Mouse (Mus musculus) heart, embryonic 12.5 days (tissue): ENCODE results near the gene Kcnk1. TPM values are rescaled to one million over a fixed set of nuclear protein-coding genes. Genes with fewer than 3 reads are reported as not detected.

Experiments
- ATAC-seq: fragments of 200-750 bp; cut with Nextera tagmentation; 2 replicates; pipeline ENCODE4 v1.8.0; 2017; ENCODE audit warnings: moderate TSS enrichment, moderate library complexity; ENCODE audit not compliant: insufficient number of reproducible peaks, low FRiP score
- H3K27ac ChIP-seq: fragments of 300-500 bp; sonication (generic); 2 replicates; pipeline ENCODE4 v1.5.1; 2016; ENCODE audit warnings: mild to moderate bottlenecking, moderate library complexity; ENCODE audit not compliant: poor library complexity, severe bottlenecking
- H3K27me3 ChIP-seq: fragments of 300-500 bp; sonication (generic); replicated peaks from 2 replicates; pipeline ENCODE4 v1.6.1; 2016; ENCODE audit warnings: mild to moderate bottlenecking, moderate library complexity
- H3K36me3 ChIP-seq: fragments of 300-500 bp; sonication (generic); 2 replicates; pipeline ENCODE4 v1.6.1; 2016; ENCODE audit warnings: mild to moderate bottlenecking, moderate library complexity
- H3K4me1 ChIP-seq: fragments of 300-500 bp; sonication (generic); replicated peaks from 2 replicates; pipeline ENCODE4 v1.6.1; 2016; ENCODE audit warnings: mild to moderate bottlenecking
- H3K4me2 ChIP-seq: fragments of 300-500 bp; sonication (generic); 2 replicates; pipeline ENCODE4 v1.6.1; 2016; ENCODE audit warnings: mild to moderate bottlenecking, moderate library complexity
- H3K4me3 ChIP-seq: fragments of 300-500 bp; sonication (generic); 2 replicates; pipeline ENCODE4 v1.5.1; 2016; ENCODE audit warnings: mild to moderate bottlenecking
- H3K9ac ChIP-seq: fragments of 300-500 bp; sonication (generic); 2 replicates; pipeline ENCODE4 v1.6.1; 2016; ENCODE audit warnings: mild to moderate bottlenecking, moderate library complexity
- H3K9me3 ChIP-seq: fragments of 300-500 bp; sonication (generic); replicated peaks from 2 replicates; pipeline ENCODE4 v1.6.1; 2016; ENCODE audit warnings: mild to moderate bottlenecking, moderate library complexity
- WGBS: fragments of 180-500 bp; shearing (Covaris S2); methylation state at CpG from one replicate; pipeline ENCODE4 v1.1.7; 2016; 5-methylcytosine and 5-hydroxymethylcytosine counted together
- polyA plus RNA-seq: library from polyadenylated mRNA; unstranded; fragments of >200 nt; fragmentation: Nextera tagmentation; extraction: Ambion mirVana; gene quantifications from 2 replicates; pipeline ENCODE4 v1.2.1, GENCODE M21; 2016

Gene Kcnk1
- 2.0 and 2.6 TPM in 2 replicates for polyA plus RNA-seq

- Histone ChIP-seq H3K27me3 (peaks cover 77% of the 10 kb centered on the region), H3K4me3 (peak within 1 kb of the TSS; percentile 62), H3K4me1 (peaks cover 10% of the 10 kb centered on the region), H3K27ac (no peak within 1 kb of the TSS), H3K36me3 (no peaks in the 10 kb centered on the region), H3K9me3 (no peaks in the 10 kb centered on the region), H3K4me2 (peak within 1 kb of the TSS; percentile 97), H3K9ac (peak within 1 kb of the TSS; percentile 66)
- ATAC-seq: peak; percentile 69; the same call in 1 of the 2 replicates
- under 1% methylated on average over 73 of the region's 73 CpGs for WGBS
Observed at GRCm38 (mm10) chr8:125995101-125995986, at the start of gene Kcnk1. TSS of gene Kcnk1 (plus strand) at chr8:125995170.

- Histone ChIP-seq H3K36me3 (no peaks in the 10 kb centered on the region), H3K27me3 (peaks cover 8% of the 10 kb centered on the region; the same call in 1 of the 2 replicates), H3K4me3 (no peak overlapping the region), H3K27ac (no peak overlapping the region), H3K4me1 (no peaks in the 10 kb centered on the region), H3K4me2 (no peak overlapping the region), H3K9ac (no peak overlapping the region), H3K9me3 (no peaks in the 10 kb centered on the region)
- no peak for ATAC-seq
- 61% methylated on average over 9 of the region's 9 CpGs for WGBS
Observed at GRCm38 (mm10) chr8:125948696-125949308, 46.2 kb upstream of the Kcnk1 start.

- Histone ChIP-seq H3K9ac (no peak overlapping the region), H3K4me3 (no peak overlapping the region), H3K9me3 (no peaks in the 10 kb centered on the region), H3K4me1 (no peaks in the 10 kb centered on the region), H3K36me3 (no peaks in the 10 kb centered on the region), H3K4me2 (no peak overlapping the region), H3K27me3 (peaks cover 8% of the 10 kb centered on the region; the same call in 1 of the 2 replicates), H3K27ac (no peak overlapping the region)
- WGBS: 23% methylated on average over 23 of the region's 23 CpGs
- peak; percentile 57 for ATAC-seq
Observed at GRCm38 (mm10) chr8:125950007-125950940, 44.7 kb upstream of the Kcnk1 start.

GRCm38 (mm10) chr8:125955671-125956070, 39.3 kb upstream of the Kcnk1 start:
- no peaks in the 10 kb centered on the region for H3K36me3 ChIP-seq
- no peak overlapping the region for H3K4me2 ChIP-seq
- H3K4me1 ChIP-seq: no peaks in the 10 kb centered on the region
- H3K9me3 ChIP-seq: peaks cover 2% of the 10 kb centered on the region; the same call in 1 of the 2 replicates
- no peak overlapping the region for H3K9ac ChIP-seq
- ATAC-seq: no peak
- no peak overlapping the region for H3K27ac ChIP-seq
- no peak overlapping the region for H3K4me3 ChIP-seq
- 14% methylated on average over 11 of the region's 11 CpGs for WGBS
- H3K27me3 ChIP-seq: peaks cover 8% of the 10 kb centered on the region; the same call in 1 of the 2 replicates

- WGBS: 74% methylated on average over 9 of the region's 9 CpGs
- H3K4me3 ChIP-seq: no peak overlapping the region
- no peak for ATAC-seq
- no peak overlapping the region for H3K9ac ChIP-seq
- H3K9me3 ChIP-seq: peaks cover 11% of the 10 kb centered on the region
- no peak overlapping the region for H3K27ac ChIP-seq
- no peaks in the 10 kb centered on the region for H3K4me1 ChIP-seq
- no peaks in the 10 kb centered on the region for H3K36me3 ChIP-seq
- H3K4me2 ChIP-seq: no peak overlapping the region
- 0 out of 2 replicates have a peak, but pooled peaks cover 4% of the 10 kb centered on the region for H3K27me3 ChIP-seq
Observed at GRCm38 (mm10) chr8:125956796-125957195, 38.2 kb upstream of the Kcnk1 start.

- Histone ChIP-seq H3K4me2 (no peak overlapping the region), H3K36me3 (no peaks in the 10 kb centered on the region), H3K9me3 (peaks cover 11% of the 10 kb centered on the region), H3K9ac (no peak overlapping the region), H3K27ac (no peak overlapping the region), H3K4me3 (no peak overlapping the region), H3K27me3 (0 out of 2 replicates have a peak, but pooled peaks cover 3% of the 10 kb centered on the region), H3K4me1 (no peaks in the 10 kb centered on the region)
- ATAC-seq: no peak
- WGBS: 75% methylated on average over 13 of the region's 13 CpGs
Observed at GRCm38 (mm10) chr8:125957226-125957993, 37.6 kb upstream of the Kcnk1 start.

GRCm38 (mm10) chr8:125957994-125958368, 37.0 kb upstream of the Kcnk1 start:
- no peak for ATAC-seq
- 70% methylated on average over 1 of the region's 1 CpGs for WGBS
- H3K27me3 ChIP-seq: peaks cover 3% of the 10 kb centered on the region; the same call in 1 of the 2 replicates
- H3K9ac ChIP-seq: no peak overlapping the region
- H3K36me3 ChIP-seq: no peaks in the 10 kb centered on the region
- H3K4me2 ChIP-seq: no peak overlapping the region
- no peak overlapping the region for H3K4me3 ChIP-seq
- peaks cover 11% of the 10 kb centered on the region for H3K9me3 ChIP-seq
- H3K4me1 ChIP-seq: no peaks in the 10 kb centered on the region
- no peak overlapping the region for H3K27ac ChIP-seq

- Histone ChIP-seq H3K9me3 (peaks cover 11% of the 10 kb centered on the region), H3K27me3 (peaks cover 15% of the 10 kb centered on the region), H3K4me1 (peaks cover 8% of the 10 kb centered on the region), H3K9ac (no peak overlapping the region), H3K36me3 (no peaks in the 10 kb centered on the region), H3K27ac (no peak overlapping the region), H3K4me3 (no peak overlapping the region), H3K4me2 (no peak overlapping the region)
- WGBS: 30% methylated on average over 4 of the region's 4 CpGs
- no peak for ATAC-seq
Observed at GRCm38 (mm10) chr8:125959363-125959771, 35.6 kb upstream of the Kcnk1 start.

- 81% methylated on average over 8 of the region's 8 CpGs for WGBS
- no peak overlapping the region for H3K4me3 ChIP-seq
- no peaks in the 10 kb centered on the region for H3K36me3 ChIP-seq
- H3K27me3 ChIP-seq: peaks cover 22% of the 10 kb centered on the region
- H3K4me1 ChIP-seq: peaks cover 8% of the 10 kb centered on the region
- no peak overlapping the region for H3K4me2 ChIP-seq
- H3K9ac ChIP-seq: no peak overlapping the region
- H3K27ac ChIP-seq: no peak overlapping the region
- H3K9me3 ChIP-seq: peaks cover 14% of the 10 kb centered on the region
- ATAC-seq: no peak
Observed at GRCm38 (mm10) chr8:125960037-125960436, 34.9 kb upstream of the Kcnk1 start.

GRCm38 (mm10) chr8:125961790-125962189, 33.2 kb upstream of the Kcnk1 start:
- WGBS: 85% methylated on average over 6 of the region's 6 CpGs
- no peak overlapping the region for H3K4me2 ChIP-seq
- H3K36me3 ChIP-seq: no peaks in the 10 kb centered on the region
- H3K4me1 ChIP-seq: peaks cover 8% of the 10 kb centered on the region
- peaks cover 14% of the 10 kb centered on the region for H3K9me3 ChIP-seq
- H3K4me3 ChIP-seq: no peak overlapping the region
- ATAC-seq: no peak
- H3K27ac ChIP-seq: no peak overlapping the region
- H3K9ac ChIP-seq: no peak overlapping the region
- peaks cover 30% of the 10 kb centered on the region for H3K27me3 ChIP-seq
